In the genomic region with DNA sequence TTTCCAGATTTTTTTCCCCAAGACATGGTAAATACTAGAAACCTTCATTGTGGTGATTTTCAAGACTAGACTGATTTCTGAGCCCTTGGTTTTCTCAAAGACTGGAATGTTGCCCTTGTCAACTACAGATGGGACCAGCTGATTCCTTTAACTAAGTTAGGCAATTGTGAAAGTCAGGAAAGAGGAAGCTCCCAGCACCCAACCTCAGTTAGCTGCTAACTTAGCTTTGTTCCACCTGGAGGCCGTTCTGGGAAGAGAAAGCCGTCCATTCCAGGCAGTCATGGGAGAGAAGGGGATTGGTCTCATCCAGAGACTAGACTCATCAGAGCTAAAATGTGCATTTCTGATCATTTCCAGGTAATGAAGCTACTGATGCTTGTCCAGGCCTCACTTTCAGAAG, we compare ENCODE assay signal across 18 mouse cellular contexts. TPM values are rescaled to one million over a fixed set of nuclear protein-coding genes. Genes with fewer than 3 reads are reported as not detected.
DNase-seq lines count a peak whose midpoint lies in the region; ATAC-seq lines count a peak whose summit lies in the region.
"Had no signal": no experiment of that assay in that cellular context is flagged by ENCODE, and none has a peak within 500 bp of the region (broad histone marks: within the 10 kb centered on the region; RNA-seq: fewer than 3 reads in every experiment).

No protein-coding gene starts in this region.

- ATAC-seq in granulocyte monocyte progenitor cell, adult 5-6 weeks (replicated peaks; ENCODE audit: poor library complexity, severe bottlenecking) = peak; percentile 91
- peak; percentile 87 for ATAC-seq in megakaryocyte progenitor cell, adult 5-6 weeks (replicated peaks; ENCODE audit: poor library complexity)
- ATAC-seq: forebrain, embryonic 14.5 days; forebrain, embryonic 16.5 days had no signal

- DNase-seq in 416B (ENCODE audit: low read depth) = peak; percentile 18
- no peak for DNase-seq in layer of hippocampus, adult 18-20 months (ENCODE audit: low spot score in 2 of 2)
- DNase-seq in cerebellum, adult 9-11 months = no peak
- DNase-seq: adrenal gland, adult 2 months; adrenal gland, postnatal 10 days; adrenal gland, postnatal 25 days; cerebellum, adult 11 months; cerebellum, adult 18-20 months; cerebellum, adult 8-10 months; cerebellum, postnatal 10 days; cerebellum, postnatal 25 days; embryo, embryonic 11 days had no signal

RNA-seq across cellular contexts. Expression of gene Ptgdr, which starts 11.4 kb away (rescaled TPM):
- not detected in 2 replicates for total RNA-seq in granulocyte monocyte progenitor cell, adult 5-6 weeks (2014; fragmentation: Nextera tagmentation)
- total RNA-seq in granulocyte monocyte progenitor cell, adult 5-6 weeks (2017) = not detected in 2 replicates
- not detected in 2 replicates for total RNA-seq in megakaryocyte progenitor cell, adult 5-6 weeks (2015)
- not detected in 2 replicates for total RNA-seq in megakaryocyte progenitor cell, adult 5-6 weeks (2017)
- total RNA-seq in layer of hippocampus, adult 18-20 months (2021) = under 1 TPM; 0.30 to 0.45 TPM
- total RNA-seq: adrenal gland, adult 2 months; adrenal gland, postnatal 10 days; adrenal gland, postnatal 25 days; ES-E14; MEL had no signal
